Mouse (Mus musculus) ES-E14 (cell line): ENCODE results near the gene Col23a1. TPM values are rescaled to one million over a fixed set of nuclear protein-coding genes. Genes with fewer than 3 reads are reported as not detected.

ENCODE experiments used
- DNase-seq: peaks from one replicate; pipeline ENCODE4 v3.0.0-alpha.2; 2013; ENCODE audit warnings: low read depth, low spot score
- H3K27ac ChIP-seq: 2 replicates; pipeline ENCODE4 v1.5.1; 2012; ENCODE audit warnings: low read depth, mild to moderate bottlenecking, low read length, moderate library complexity, mixed read lengths; ENCODE audit not compliant: poor library complexity, insufficient read depth, severe bottlenecking
- H3K36me3 ChIP-seq: 2 replicates; pipeline ENCODE4 v1.6.1; 2012; ENCODE audit warnings: mild to moderate bottlenecking, low read length, moderate library complexity, mixed read lengths; ENCODE audit not compliant: control insufficient read depth, poor library complexity, insufficient read depth, severe bottlenecking
- H3K4me1 ChIP-seq, 2 experiments: fragments of 150-350 bp in 1 of 2; sonication (generic) in 1 of 2; 2 replicates each; pipeline ENCODE4 v1.6.1; 2012; ENCODE audit warnings: low read length in 2 of 2, mild to moderate bottlenecking in 1 of 2, mixed read lengths in 1 of 2; ENCODE audit not compliant: control insufficient read depth in 2 of 2, insufficient read depth in 2 of 2, poor library complexity in 1 of 2
- H3K4me3 ChIP-seq, 2 experiments: fragments of 150-350 bp in 1 of 2; sonication (generic) in 1 of 2; 2 replicates each; pipeline ENCODE4 v1.5.1; 2012; ENCODE audit warnings: low read length in 2 of 2, low read depth in 1 of 2, mild to moderate bottlenecking in 1 of 2, mixed read lengths in 1 of 2; ENCODE audit not compliant: insufficient read depth in 1 of 2, poor library complexity in 1 of 2, severe bottlenecking in 1 of 2
- H3K9ac ChIP-seq: 2 replicates; pipeline ENCODE4 v1.6.1; 2012; ENCODE audit warnings: low read depth, mild to moderate bottlenecking, low read length, mixed read lengths; ENCODE audit not compliant: poor library complexity, insufficient read depth, severe bottlenecking
- H3K9me3 ChIP-seq: fragments of 150-350 bp; sonication (generic); 2 replicates; pipeline ENCODE4 v1.6.1; 2012; ENCODE audit warnings: low read depth, mild to moderate bottlenecking, low read length; ENCODE audit not compliant: control insufficient read depth, insufficient read depth
- CHD2 ChIP-seq: IDR thresholded peaks from 2 replicates; pipeline ENCODE4 v1.6.1; 2014; ENCODE audit warnings: mild to moderate bottlenecking, low read depth, low read length, inconsistent platforms
- HCFC1 ChIP-seq: IDR thresholded peaks from 2 replicates; pipeline ENCODE4 v1.6.1; 2012; ENCODE audit warnings: low read length, inconsistent platforms, borderline replicate concordance; ENCODE audit not compliant: insufficient read depth
- MAFK ChIP-seq: IDR thresholded peaks from 2 replicates; pipeline ENCODE4 v1.6.1; 2014; ENCODE audit warnings: mild to moderate bottlenecking, low read depth, low read length, inconsistent platforms; ENCODE audit not compliant: insufficient read depth
- ZC3H11A ChIP-seq: IDR thresholded peaks from 2 replicates; pipeline ENCODE4 v1.6.1; 2012; ENCODE audit warnings: low read depth, mild to moderate bottlenecking, inconsistent platforms, low read length, borderline replicate concordance
- ZNF384 ChIP-seq: IDR thresholded peaks from 2 replicates; pipeline ENCODE4 v1.6.1; 2012; ENCODE audit warnings: low read depth, low read length, inconsistent platforms
- in situ Hi-C, 2 experiments: fragments of 600-800 bp; cut with MboI; formaldehyde crosslinking; loops; one replicate each; pipeline ENCODE4 v1.15.1; 2025; ENCODE audit warnings: low sequenced_read_pairs in 2 of 2, inconsistent platforms in 1 of 2; ENCODE audit not compliant: unreplicated experiment in 2 of 2
- total RNA-seq: library from RNA; depleted of rRNA; stranded (reverse); fragments of 300-350 nt; gene quantifications from 2 replicates; pipeline ENCODE4 v1.2.3, GENCODE M21; 2012; rRNA removed

Gene Col23a1
- 0.26 and 0.40 TPM in 2 replicates for total RNA-seq

DNA sequence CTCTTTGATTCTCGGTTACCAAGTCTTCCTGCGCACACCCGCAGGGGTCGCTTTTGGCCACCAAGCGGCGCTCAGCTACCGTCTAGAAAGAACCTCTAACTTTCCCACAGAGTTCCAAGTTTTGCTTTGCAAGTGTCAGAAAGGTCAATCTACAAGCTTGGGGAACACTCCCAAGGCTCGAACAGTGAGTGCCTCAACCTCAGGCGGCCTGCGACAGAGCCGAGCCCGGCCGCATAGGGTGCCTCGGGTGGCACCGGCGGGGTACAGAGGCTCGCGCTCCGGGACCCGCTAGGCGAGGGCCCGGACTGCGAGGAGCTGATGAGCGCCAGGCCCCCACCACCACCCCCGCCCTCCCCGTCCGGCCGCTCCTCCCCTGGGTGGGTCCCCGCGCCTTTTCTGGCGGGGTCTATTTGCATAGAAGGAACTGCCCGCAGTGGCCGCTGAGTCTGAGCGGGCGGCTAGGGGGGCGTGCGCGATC, at the start of gene Col23a1:
Col23a1 (plus strand) TSS at position 357 of the 478 bp plus-strand sequence.
- H3K36me3 ChIP-seq = no peaks in the 10 kb centered on the region
- H3K9me3 ChIP-seq = no peaks in the 10 kb centered on the region
- H3K9ac ChIP-seq = peak within 1 kb of the TSS; percentile 67
- in situ Hi-C loops = loop anchor here (5.0 to 10.0 kb wide), 2 partner anchors 238 to 245 kb away; no protein-coding TSS in a partner anchor
- peak; percentile 69 for DNase-seq
- H3K4me3 ChIP-seq = peak within 1 kb of the TSS; percentile 71 to 79
- TF ChIP-seq CHD2 (no peak), ZNF384 (no peak), ZC3H11A (peak; percentile 90), HCFC1 (0 out of 2 replicates have a peak, but pooled peaks have one; percentile 36), MAFK (no peak)
- no peaks in the 10 kb centered on the region for H3K4me1 ChIP-seq
- H3K27ac ChIP-seq = no peak within 1 kb of the TSS

DNA sequence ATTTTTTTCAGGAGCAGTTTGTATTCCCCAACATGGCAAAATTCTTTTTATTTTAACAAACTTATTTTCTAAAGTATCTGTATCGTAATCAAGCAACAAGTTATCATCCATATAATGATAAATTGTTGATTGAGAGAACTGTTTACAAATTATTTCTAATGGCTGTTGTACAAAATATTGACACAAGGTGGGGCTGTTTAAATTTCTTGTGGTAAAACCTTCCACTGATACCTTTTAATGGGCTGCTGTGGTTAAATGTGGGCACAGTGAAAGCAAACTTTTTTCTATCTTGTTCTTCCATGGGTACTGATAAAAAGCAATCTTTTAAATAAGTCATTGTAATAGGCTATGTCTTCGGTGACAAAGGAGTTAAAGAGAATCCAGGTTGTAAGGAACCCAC, 46.8 kb upstream of the Col23a1 start:
- H3K27ac ChIP-seq = no peak overlapping the region
- no peaks in the 10 kb centered on the region for H3K9me3 ChIP-seq
- no peaks in the 10 kb centered on the region for H3K4me1 ChIP-seq
- in situ Hi-C loops = no loop called here
- H3K9ac ChIP-seq = no peak overlapping the region
- H3K36me3 ChIP-seq = no peaks in the 10 kb centered on the region
- no peak overlapping the region for H3K4me3 ChIP-seq
- TF ChIP-seq HCFC1 = no peak
- no peak for TF ChIP-seq CHD2
- TF ChIP-seq ZNF384 = no peak
- no peak for TF ChIP-seq MAFK
- no peak for TF ChIP-seq ZC3H11A
- DNase-seq = no peak

DNA sequence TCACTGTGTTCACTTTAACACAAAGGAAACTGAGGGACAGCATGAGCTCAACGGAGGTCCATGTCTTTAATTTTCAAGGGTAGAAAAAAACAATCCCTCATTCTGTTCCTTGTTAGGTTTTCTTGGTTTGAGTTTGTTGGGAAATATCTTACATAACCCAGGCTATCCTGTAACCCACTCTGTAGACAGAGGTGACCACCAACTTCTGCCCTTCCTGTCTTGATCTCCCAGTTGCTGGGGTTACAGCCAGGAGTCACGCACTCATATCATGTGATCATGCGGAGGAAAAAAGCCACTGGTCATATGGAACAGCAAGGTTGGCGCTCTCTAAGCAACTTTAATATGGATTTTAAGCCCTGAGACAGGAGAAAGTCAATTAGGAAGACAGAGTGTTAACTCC, 32.7 kb upstream of the Col23a1 start:
- Histone ChIP-seq H3K4me3 (no peak overlapping the region), H3K9me3 (no peaks in the 10 kb centered on the region), H3K4me1 (no peaks in the 10 kb centered on the region), H3K36me3 (no peaks in the 10 kb centered on the region), H3K9ac (no peak overlapping the region), H3K27ac (no peak overlapping the region)
- TF ChIP-seq MAFK = no peak
- TF ChIP-seq ZNF384 = no peak
- TF ChIP-seq ZC3H11A = no peak
- no peak for TF ChIP-seq HCFC1
- no peak for TF ChIP-seq CHD2
- DNase-seq = no peak
- in situ Hi-C loops = no loop called here

DNA sequence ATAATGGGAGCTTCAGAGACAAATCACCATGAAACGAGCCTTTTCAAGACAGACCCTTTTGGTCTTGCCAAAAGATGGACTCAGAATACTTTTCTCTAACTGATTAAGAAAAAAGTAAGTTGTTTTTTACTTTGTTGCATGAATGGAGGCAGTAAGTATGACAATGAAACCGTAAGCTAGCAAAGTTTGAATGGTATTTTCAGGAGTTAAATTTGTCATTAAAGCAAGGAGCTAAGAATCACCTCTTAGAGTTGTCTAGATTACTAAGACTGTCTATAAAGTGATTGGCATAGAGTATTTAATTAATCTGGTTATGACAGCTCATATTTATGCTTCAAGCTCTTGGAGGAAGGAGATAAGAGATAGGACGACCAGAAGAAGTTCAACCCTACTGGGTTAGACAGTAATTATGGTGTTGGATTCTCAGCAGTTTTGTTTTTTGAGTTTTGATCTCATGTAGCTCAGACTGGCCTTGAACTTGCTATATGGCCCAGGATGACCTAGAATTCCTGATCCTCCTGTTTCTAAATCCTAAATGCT, 28.0 kb upstream of the Col23a1 start, which contains the start of gene Clk4:
Clk4 (plus strand) TSS at position 51 of the 540 bp plus-strand sequence.
- 0 out of 2 replicates have a peak within 1 kb of the TSS, but pooled peaks have one; percentile 11 for H3K27ac ChIP-seq
- in situ Hi-C loops = no loop called here
- TF ChIP-seq MAFK = no peak
- TF ChIP-seq HCFC1 = no peak
- no peak for TF ChIP-seq ZC3H11A
- TF ChIP-seq ZNF384 = no peak
- no peak for TF ChIP-seq CHD2
- H3K4me1 ChIP-seq = peaks cover 2 to 6% of the 10 kb centered on the region in 2 experiments
- no peak for DNase-seq
- H3K36me3 ChIP-seq = no peaks in the 10 kb centered on the region; the same call in none of the 2 replicates
- H3K9me3 ChIP-seq = no peaks in the 10 kb centered on the region
- H3K9ac ChIP-seq = peak within 1 kb of the TSS; percentile 69
- peak within 1 kb of the TSS; percentile 47 to 78 for H3K4me3 ChIP-seq
